Mouse (Mus musculus): ENCODE data around the gene L1td1. TPM values are rescaled to one million over a fixed set of nuclear protein-coding genes. Genes with fewer than 3 reads are reported as not detected.

The L1td1 gene
- polyA plus RNA-seq, 2 experiments: 0.62 to 1.6 TPM

DNA sequence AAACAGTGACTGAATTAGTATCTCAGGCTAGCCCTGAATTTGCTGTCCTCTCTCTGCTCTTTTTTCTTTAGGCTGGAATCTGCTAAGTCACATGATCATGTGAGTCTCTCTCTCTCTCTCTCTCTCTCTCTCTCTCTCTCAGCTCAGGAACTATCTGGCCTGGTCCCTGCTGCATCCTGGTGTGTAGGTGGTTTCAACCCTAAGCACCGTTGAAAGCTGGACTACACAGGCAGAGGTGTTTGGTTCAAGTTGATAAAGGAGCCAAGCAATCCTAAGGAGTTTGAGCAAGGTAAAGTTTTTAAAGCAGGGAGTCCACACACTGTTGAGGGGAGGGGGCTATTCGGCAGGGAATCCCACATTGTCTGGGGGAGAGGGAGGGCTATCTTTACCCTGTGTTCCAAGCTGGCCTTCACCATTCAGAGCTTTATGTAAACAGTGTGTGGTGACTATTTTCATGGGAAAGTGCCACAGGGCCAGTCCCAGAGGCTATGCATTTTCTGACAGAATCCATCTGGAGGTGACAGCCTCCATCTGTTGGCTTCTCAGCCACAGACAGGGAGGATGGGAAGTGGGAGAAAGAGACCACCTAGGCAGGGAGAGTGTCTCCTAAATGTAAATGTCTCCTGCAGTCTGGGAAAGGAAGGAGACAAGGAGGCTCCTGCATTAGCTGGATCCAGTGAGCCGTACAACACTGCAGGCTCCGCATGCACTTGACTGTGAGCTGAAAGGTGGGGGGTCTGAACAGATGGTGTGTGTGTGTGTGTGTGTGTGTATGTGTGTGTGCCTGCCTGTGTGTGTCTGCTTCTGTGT, 31.7 kb downstream of the L1td1 start:
- ATAC-seq (ENCODE audit: low FRiP score, low read depth) (0 out of 2 replicates have a peak, but pooled peaks have one; percentile 41), DNase-seq (ENCODE audit: low spot score) (no peak)
- H3K4me3 ChIP-seq (replicated peaks; ENCODE audit: low read length): no peak overlapping the region
- no peaks in the 10 kb centered on the region for H3K27me3 ChIP-seq (ENCODE audit: control insufficient read depth, insufficient read depth, low read length)
- H3K27ac ChIP-seq (replicated peaks; ENCODE audit: low read depth, low read length): no peak overlapping the region
- peaks cover 34% of the 10 kb centered on the region for H3K36me3 ChIP-seq (ENCODE audit: control insufficient read depth, insufficient read depth, low read length)
- H3K4me1 ChIP-seq (ENCODE audit: control insufficient read depth, insufficient read depth, low read length): no peaks in the 10 kb centered on the region
- H3K9ac ChIP-seq (ENCODE audit: low read depth, low read length, severe bottlenecking): no peak overlapping the region
- TF ChIP-seq POLR2A (IDR thresholded peaks at IDR 0.05; ENCODE audit: borderline replicate concordance, extremely low read depth, insufficient read depth, insufficient read length): no peak
- 56% methylated on average over 4 of the region's 4 CpGs for WGBS
- H3K4me2 ChIP-seq (replicated peaks; ENCODE audit: low read depth, low read length, severe bottlenecking): no peak overlapping the region
- H3K9me3 ChIP-seq (ENCODE audit: control insufficient read depth, low read length): no peaks in the 10 kb centered on the region

DNA sequence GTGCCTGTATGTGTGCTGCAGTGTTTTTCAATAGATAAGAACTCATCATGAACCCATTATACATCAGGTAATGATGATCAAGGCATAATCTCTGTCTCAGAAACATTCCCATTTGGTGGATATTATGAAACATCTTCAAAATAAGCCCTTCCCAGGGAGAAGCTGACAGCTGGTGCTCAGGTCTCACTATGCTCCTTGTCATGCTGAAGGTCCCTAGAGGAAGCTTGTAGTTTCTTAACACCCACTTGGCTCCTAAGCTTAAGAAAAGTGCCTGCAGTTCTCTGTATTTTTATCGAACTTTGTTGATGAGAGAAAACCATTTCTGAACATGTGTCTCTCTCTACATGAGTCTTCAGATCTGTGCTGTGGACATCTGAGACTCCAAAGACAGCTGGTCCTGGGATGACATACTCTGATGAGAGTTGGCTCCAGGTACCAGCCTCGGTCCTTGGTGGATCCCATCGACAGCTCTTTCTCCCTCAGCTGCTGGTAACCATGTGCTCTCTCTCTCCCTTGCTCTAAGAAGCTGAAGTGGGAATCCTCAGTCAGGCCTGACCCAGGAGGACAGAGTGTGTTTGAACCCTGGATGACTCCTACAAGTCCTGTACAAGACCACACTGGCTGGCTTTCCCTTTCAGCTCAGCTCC, 32.5 kb downstream of the L1td1 start:
- 84% methylated on average over 3 of the region's 3 CpGs for WGBS
- no peak for DNase-seq (ENCODE audit: low spot score)
- peaks cover 38% of the 10 kb centered on the region for H3K36me3 ChIP-seq (ENCODE audit: control insufficient read depth, insufficient read depth, low read length)

DNA sequence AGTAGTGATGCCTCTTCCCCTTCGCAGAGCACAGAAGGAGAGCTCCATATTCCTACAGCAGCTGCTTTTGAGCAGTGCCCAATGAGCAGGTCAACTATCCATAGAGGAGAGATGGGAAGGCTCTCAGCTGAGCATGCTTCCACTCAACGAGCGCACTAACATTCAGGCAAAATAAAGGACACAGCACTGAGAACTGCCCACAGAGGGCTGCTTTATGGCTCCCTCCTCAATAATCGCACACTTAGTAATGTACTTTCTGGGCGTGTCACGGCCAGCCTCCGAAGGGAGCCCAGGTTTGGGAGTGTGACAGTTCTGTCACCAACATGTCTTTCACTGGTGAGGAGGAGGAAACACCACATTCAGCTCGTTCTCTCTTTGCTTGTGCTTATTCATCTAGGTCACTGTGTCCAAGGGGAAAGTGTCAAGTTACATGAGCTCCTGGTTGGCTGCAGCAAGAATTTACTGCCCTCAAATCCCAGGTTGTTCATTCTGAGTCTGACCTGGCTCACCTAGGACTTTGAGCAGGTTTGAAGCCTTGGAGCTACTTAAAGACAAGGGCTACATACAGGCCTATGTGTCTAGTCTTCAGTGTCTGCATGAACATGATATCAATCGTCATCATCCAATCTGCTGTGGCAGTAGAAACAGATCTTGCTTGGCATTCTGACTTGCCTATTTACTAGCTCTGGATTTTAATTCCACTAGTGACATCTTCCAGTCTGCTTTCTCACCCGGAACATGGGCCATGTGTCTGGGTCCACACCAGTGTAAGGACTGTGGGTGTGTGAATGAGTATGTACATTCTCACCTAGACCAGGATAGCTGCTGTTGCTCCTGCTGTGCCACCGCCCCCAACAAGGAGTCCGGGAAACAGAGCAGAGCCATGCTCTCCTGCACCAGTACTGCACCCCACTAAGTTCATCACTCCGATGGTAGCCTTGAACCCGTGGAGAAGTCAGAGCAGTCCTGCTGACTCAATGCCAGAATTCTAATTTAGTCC, 40.9 kb downstream of the L1td1 start:
- H3K4me2 ChIP-seq (replicated peaks; ENCODE audit: low read depth, low read length, severe bottlenecking): no peak overlapping the region
- ATAC-seq (ENCODE audit: low FRiP score, low read depth) (no peak), DNase-seq (ENCODE audit: low spot score) (no peak)
- H3K36me3 ChIP-seq (ENCODE audit: control insufficient read depth, insufficient read depth, low read length): peaks cover 39% of the 10 kb centered on the region
- H3K27ac ChIP-seq (replicated peaks; ENCODE audit: low read depth, low read length): no peak overlapping the region
- no peak overlapping the region for H3K9ac ChIP-seq (ENCODE audit: low read depth, low read length, severe bottlenecking)
- 62% methylated on average over 14 of the region's 14 CpGs for WGBS
- no peak overlapping the region for H3K4me3 ChIP-seq (replicated peaks; ENCODE audit: low read length)
- H3K27me3 ChIP-seq (ENCODE audit: control insufficient read depth, insufficient read depth, low read length): no peaks in the 10 kb centered on the region
- no peak for TF ChIP-seq POLR2A (IDR thresholded peaks at IDR 0.05; ENCODE audit: borderline replicate concordance, extremely low read depth, insufficient read depth, insufficient read length)
- no peaks in the 10 kb centered on the region for H3K9me3 ChIP-seq (ENCODE audit: control insufficient read depth, low read length)
- H3K4me1 ChIP-seq (ENCODE audit: control insufficient read depth, insufficient read depth, low read length): peaks cover 7% of the 10 kb centered on the region

More for the DNA sequence above, 32.5 kb downstream of the L1td1 start:
- TF ChIP-seq POLR2A (IDR thresholded peaks at IDR 0.05; ENCODE audit: borderline replicate concordance, extremely low read depth, insufficient read depth, insufficient read length): no peak
- Histone ChIP-seq H3K27ac (replicated peaks; ENCODE audit: low read depth, low read length) (no peak overlapping the region), H3K27me3 (ENCODE audit: control insufficient read depth, insufficient read depth, low read length) (no peaks in the 10 kb centered on the region), H3K9ac (ENCODE audit: low read depth, low read length, severe bottlenecking) (no peak overlapping the region), H3K4me3 (replicated peaks; ENCODE audit: low read length) (no peak overlapping the region), H3K4me2 (replicated peaks; ENCODE audit: low read depth, low read length, severe bottlenecking) (no peak overlapping the region), H3K4me1 (ENCODE audit: control insufficient read depth, insufficient read depth, low read length) (no peaks in the 10 kb centered on the region), H3K9me3 (ENCODE audit: control insufficient read depth, low read length) (no peaks in the 10 kb centered on the region)
- no peak for ATAC-seq (ENCODE audit: low FRiP score, low read depth)

DNA sequence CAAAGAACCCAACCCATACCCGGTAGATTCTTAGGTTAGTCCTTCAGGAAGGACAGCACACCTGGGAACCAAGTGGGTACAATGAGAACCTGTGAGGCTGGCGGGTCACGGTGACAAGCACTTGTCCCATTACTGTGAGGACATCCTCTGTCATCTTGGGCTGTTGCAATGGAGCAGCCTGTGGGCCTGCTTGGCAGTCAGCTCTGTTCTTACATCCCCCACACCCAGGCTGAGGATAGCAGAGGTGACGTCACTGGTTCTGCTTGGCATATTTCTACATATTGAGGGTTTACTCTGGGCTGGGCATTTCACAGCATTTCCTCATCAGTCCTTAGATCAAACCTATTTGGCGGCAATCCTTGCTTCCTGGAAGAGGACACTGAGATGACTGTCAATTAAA, 47.3 kb downstream of the L1td1 start:
- H3K4me1 ChIP-seq (ENCODE audit: control insufficient read depth, insufficient read depth, low read length): peaks cover 23% of the 10 kb centered on the region
- ATAC-seq (ENCODE audit: low FRiP score, low read depth) (no peak), DNase-seq (ENCODE audit: low spot score) (no peak)
- no peak overlapping the region for H3K4me3 ChIP-seq (replicated peaks; ENCODE audit: low read length)
- no peak overlapping the region for H3K9ac ChIP-seq (ENCODE audit: low read depth, low read length, severe bottlenecking)
- H3K27ac ChIP-seq (replicated peaks; ENCODE audit: low read depth, low read length): no peak overlapping the region
- H3K9me3 ChIP-seq (ENCODE audit: control insufficient read depth, low read length): no peaks in the 10 kb centered on the region
- H3K36me3 ChIP-seq (ENCODE audit: control insufficient read depth, insufficient read depth, low read length): peaks cover 35% of the 10 kb centered on the region
- 95% methylated on average over 5 of the region's 5 CpGs for WGBS
- no peak overlapping the region for H3K4me2 ChIP-seq (replicated peaks; ENCODE audit: low read depth, low read length, severe bottlenecking)
- H3K27me3 ChIP-seq (ENCODE audit: control insufficient read depth, insufficient read depth, low read length): no peaks in the 10 kb centered on the region
- no peak for TF ChIP-seq POLR2A (IDR thresholded peaks at IDR 0.05; ENCODE audit: borderline replicate concordance, extremely low read depth, insufficient read depth, insufficient read length)
